Mouse (Mus musculus): Measurements from ENCODE around the gene Thap11. TPM values are rescaled to one million over a fixed set of nuclear protein-coding genes. Genes with fewer than 3 reads are reported as not detected.

The Thap11 gene
- 49.8 and 51.5 TPM in 2 replicates for polyA plus RNA-seq (2014; fragmentation: Nextera tagmentation; extraction: Ambion mirVana)

GRCm38 (mm10) chr8:105854715-105855216 lies at the start of gene Thap11:
Gene Thap11, plus strand, starts transcription at chr8:105855132.
- H3K9me3 ChIP-seq (ENCODE audit: control insufficient read depth, low read length): no peaks in the 10 kb centered on the region
- H3K4me2 ChIP-seq (ENCODE audit: low read length): peak within 1 kb of the TSS; percentile 99
- no peaks in the 10 kb centered on the region for H3K27me3 ChIP-seq (ENCODE audit: control insufficient read depth, insufficient read depth, low read length)
- H3K27ac ChIP-seq (replicated peaks; ENCODE audit: low read depth, low read length): peak within 1 kb of the TSS; percentile 79
- ATAC-seq (ENCODE audit: low FRiP score, low TSS enrichment) (peak; percentile 90), DNase-seq (peak; percentile 96)
- H3K36me3 ChIP-seq (ENCODE audit: control insufficient read depth, insufficient read depth, low read length): peaks cover 3% of the 10 kb centered on the region; the same call in 1 of the 2 replicates
- H3K9ac ChIP-seq (replicated peaks; ENCODE audit: low read length): peak within 1 kb of the TSS; percentile 76
- under 1% methylated on average over 43 of the region's 43 CpGs for WGBS
- peaks cover 36% of the 10 kb centered on the region for H3K4me1 ChIP-seq (ENCODE audit: control insufficient read depth, insufficient read depth, low read length)
- peak within 1 kb of the TSS; percentile 79 for H3K4me3 ChIP-seq (replicated peaks; ENCODE audit: low read depth, low read length)

- H3K4me1 ChIP-seq (ENCODE audit: control insufficient read depth, insufficient read depth, low read length): no peaks in the 10 kb centered on the region
- H3K36me3 ChIP-seq (ENCODE audit: control insufficient read depth, insufficient read depth, low read length): peaks cover 13% of the 10 kb centered on the region; the same call in 1 of the 2 replicates
- no peak for ATAC-seq (ENCODE audit: low FRiP score, low TSS enrichment)
- 81% methylated on average over 3 of the region's 3 CpGs for WGBS
- H3K27me3 ChIP-seq (ENCODE audit: control insufficient read depth, insufficient read depth, low read length): no peaks in the 10 kb centered on the region
- H3K27ac ChIP-seq (replicated peaks; ENCODE audit: low read depth, low read length): no peak overlapping the region
- DNase-seq: no peak
- H3K9me3 ChIP-seq (ENCODE audit: control insufficient read depth, low read length): no peaks in the 10 kb centered on the region
- no peak overlapping the region for H3K9ac ChIP-seq (replicated peaks; ENCODE audit: low read length)
- H3K4me3 ChIP-seq (replicated peaks; ENCODE audit: low read depth, low read length): no peak overlapping the region
- H3K4me2 ChIP-seq (ENCODE audit: low read length): no peak overlapping the region
Observed at GRCm38 (mm10) chr8:105805346-105805745, 49.6 kb upstream of the Thap11 start.

- Histone ChIP-seq H3K4me3 (replicated peaks; ENCODE audit: low read depth, low read length) (no peak overlapping the region), H3K36me3 (ENCODE audit: control insufficient read depth, insufficient read depth, low read length) (peaks cover 13% of the 10 kb centered on the region; the same call in 1 of the 2 replicates), H3K27ac (replicated peaks; ENCODE audit: low read depth, low read length) (no peak overlapping the region), H3K4me2 (ENCODE audit: low read length) (no peak overlapping the region), H3K9me3 (ENCODE audit: control insufficient read depth, low read length) (no peaks in the 10 kb centered on the region), H3K4me1 (ENCODE audit: control insufficient read depth, insufficient read depth, low read length) (no peaks in the 10 kb centered on the region), H3K27me3 (ENCODE audit: control insufficient read depth, insufficient read depth, low read length) (no peaks in the 10 kb centered on the region), H3K9ac (replicated peaks; ENCODE audit: low read length) (no peak overlapping the region)
- DNase-seq (no peak), ATAC-seq (ENCODE audit: low FRiP score, low TSS enrichment) (no peak)
- 95% methylated on average over 1 of the region's 1 CpGs for WGBS
Observed at GRCm38 (mm10) chr8:105805964-105806363, 49.0 kb upstream of the Thap11 start.

GRCm38 (mm10) chr8:105807766-105808165 lies 47.2 kb upstream of the Thap11 start:
- ATAC-seq (ENCODE audit: low FRiP score, low TSS enrichment): no peak
- no peak overlapping the region for H3K9ac ChIP-seq (replicated peaks; ENCODE audit: low read length)
- H3K27ac ChIP-seq (replicated peaks; ENCODE audit: low read depth, low read length): no peak overlapping the region
- H3K4me2 ChIP-seq (ENCODE audit: low read length): no peak overlapping the region
- no peak overlapping the region for H3K4me3 ChIP-seq (replicated peaks; ENCODE audit: low read depth, low read length)
- 89% methylated on average over 5 of the region's 5 CpGs for WGBS
- H3K36me3 ChIP-seq (ENCODE audit: control insufficient read depth, insufficient read depth, low read length): peaks cover 23% of the 10 kb centered on the region; the same call in 1 of the 2 replicates
- no peaks in the 10 kb centered on the region for H3K4me1 ChIP-seq (ENCODE audit: control insufficient read depth, insufficient read depth, low read length)
- H3K27me3 ChIP-seq (ENCODE audit: control insufficient read depth, insufficient read depth, low read length): no peaks in the 10 kb centered on the region
- DNase-seq: no peak
- no peaks in the 10 kb centered on the region for H3K9me3 ChIP-seq (ENCODE audit: control insufficient read depth, low read length)

- WGBS: 96% methylated on average over 2 of the region's 2 CpGs
- ATAC-seq (ENCODE audit: low FRiP score, low TSS enrichment): no peak
- H3K9ac ChIP-seq (replicated peaks; ENCODE audit: low read length): no peak overlapping the region
- H3K9me3 ChIP-seq (ENCODE audit: control insufficient read depth, low read length): no peaks in the 10 kb centered on the region
- DNase-seq: no peak
- no peak overlapping the region for H3K4me3 ChIP-seq (replicated peaks; ENCODE audit: low read depth, low read length)
- no peaks in the 10 kb centered on the region for H3K27me3 ChIP-seq (ENCODE audit: control insufficient read depth, insufficient read depth, low read length)
- H3K36me3 ChIP-seq (ENCODE audit: control insufficient read depth, insufficient read depth, low read length): peaks cover 23% of the 10 kb centered on the region; the same call in 1 of the 2 replicates
- no peaks in the 10 kb centered on the region for H3K4me1 ChIP-seq (ENCODE audit: control insufficient read depth, insufficient read depth, low read length)
- H3K27ac ChIP-seq (replicated peaks; ENCODE audit: low read depth, low read length): no peak overlapping the region
- H3K4me2 ChIP-seq (ENCODE audit: low read length): no peak overlapping the region
Observed at GRCm38 (mm10) chr8:105808480-105808879, 46.5 kb upstream of the Thap11 start.

GRCm38 (mm10) chr8:105810245-105810786 lies 44.6 kb upstream of the Thap11 start:
- ATAC-seq (ENCODE audit: low FRiP score, low TSS enrichment) (no peak), DNase-seq (no peak)
- WGBS: 83% methylated on average over 6 of the region's 6 CpGs
- Histone ChIP-seq H3K9ac (replicated peaks; ENCODE audit: low read length) (no peak overlapping the region), H3K27ac (replicated peaks; ENCODE audit: low read depth, low read length) (no peak overlapping the region), H3K4me2 (ENCODE audit: low read length) (no peak overlapping the region), H3K27me3 (ENCODE audit: control insufficient read depth, insufficient read depth, low read length) (no peaks in the 10 kb centered on the region), H3K4me3 (replicated peaks; ENCODE audit: low read depth, low read length) (no peak overlapping the region), H3K36me3 (ENCODE audit: control insufficient read depth, insufficient read depth, low read length) (peaks cover 15% of the 10 kb centered on the region; the same call in 1 of the 2 replicates), H3K9me3 (ENCODE audit: control insufficient read depth, low read length) (no peaks in the 10 kb centered on the region), H3K4me1 (ENCODE audit: control insufficient read depth, insufficient read depth, low read length) (no peaks in the 10 kb centered on the region)

- H3K36me3 ChIP-seq (ENCODE audit: control insufficient read depth, insufficient read depth, low read length): peaks cover 13% of the 10 kb centered on the region; the same call in 1 of the 2 replicates
- H3K4me3 ChIP-seq (replicated peaks; ENCODE audit: low read depth, low read length): no peak overlapping the region
- no peaks in the 10 kb centered on the region for H3K27me3 ChIP-seq (ENCODE audit: control insufficient read depth, insufficient read depth, low read length)
- no peak overlapping the region for H3K27ac ChIP-seq (replicated peaks; ENCODE audit: low read depth, low read length)
- ATAC-seq (ENCODE audit: low FRiP score, low TSS enrichment): no peak
- 86% methylated on average over 10 of the region's 10 CpGs for WGBS
- no peak overlapping the region for H3K4me2 ChIP-seq (ENCODE audit: low read length)
- H3K9me3 ChIP-seq (ENCODE audit: control insufficient read depth, low read length): no peaks in the 10 kb centered on the region
- DNase-seq: no peak
- H3K4me1 ChIP-seq (ENCODE audit: control insufficient read depth, insufficient read depth, low read length): no peaks in the 10 kb centered on the region
- H3K9ac ChIP-seq (replicated peaks; ENCODE audit: low read length): no peak overlapping the region
Observed at GRCm38 (mm10) chr8:105811061-105811460, 43.9 kb upstream of the Thap11 start.

GRCm38 (mm10) chr8:105811543-105811942 lies 43.4 kb upstream of the Thap11 start:
- Histone ChIP-seq H3K27me3 (ENCODE audit: control insufficient read depth, insufficient read depth, low read length) (no peaks in the 10 kb centered on the region), H3K27ac (replicated peaks; ENCODE audit: low read depth, low read length) (no peak overlapping the region), H3K9me3 (ENCODE audit: control insufficient read depth, low read length) (no peaks in the 10 kb centered on the region), H3K4me2 (ENCODE audit: low read length) (no peak overlapping the region), H3K4me1 (ENCODE audit: control insufficient read depth, insufficient read depth, low read length) (no peaks in the 10 kb centered on the region), H3K4me3 (replicated peaks; ENCODE audit: low read depth, low read length) (no peak overlapping the region), H3K9ac (replicated peaks; ENCODE audit: low read length) (no peak overlapping the region), H3K36me3 (ENCODE audit: control insufficient read depth, insufficient read depth, low read length) (peaks cover 13% of the 10 kb centered on the region; the same call in 1 of the 2 replicates)
- ATAC-seq (ENCODE audit: low FRiP score, low TSS enrichment): no peak
- WGBS: 83% methylated on average over 3 of the region's 3 CpGs
- DNase-seq: no peak

- DNase-seq (no peak), ATAC-seq (ENCODE audit: low FRiP score, low TSS enrichment) (no peak)
- Histone ChIP-seq H3K27ac (replicated peaks; ENCODE audit: low read depth, low read length) (no peak overlapping the region), H3K4me3 (replicated peaks; ENCODE audit: low read depth, low read length) (no peak overlapping the region), H3K4me1 (ENCODE audit: control insufficient read depth, insufficient read depth, low read length) (no peaks in the 10 kb centered on the region), H3K36me3 (ENCODE audit: control insufficient read depth, insufficient read depth, low read length) (peaks cover 13% of the 10 kb centered on the region; the same call in 1 of the 2 replicates), H3K4me2 (ENCODE audit: low read length) (no peak overlapping the region), H3K27me3 (ENCODE audit: control insufficient read depth, insufficient read depth, low read length) (no peaks in the 10 kb centered on the region), H3K9ac (replicated peaks; ENCODE audit: low read length) (no peak overlapping the region), H3K9me3 (ENCODE audit: control insufficient read depth, low read length) (no peaks in the 10 kb centered on the region)
- 89% methylated on average over 5 of the region's 5 CpGs for WGBS
Observed at GRCm38 (mm10) chr8:105812511-105812910, 42.4 kb upstream of the Thap11 start.

Measured in midbrain, embryonic 14.5 days (tissue).